Mouse (Mus musculus) frontal cortex, postnatal 10 days (tissue): ENCODE results near the gene Lekr1.

Source experiments
- DNase-seq, 2 experiments: peaks; one replicate each; pipeline ENCODE4 v3.0.0; 2022; ENCODE audit warnings: low spot score in 2 of 2, mixed read lengths in 1 of 2

Gene Lekr1

DNA sequence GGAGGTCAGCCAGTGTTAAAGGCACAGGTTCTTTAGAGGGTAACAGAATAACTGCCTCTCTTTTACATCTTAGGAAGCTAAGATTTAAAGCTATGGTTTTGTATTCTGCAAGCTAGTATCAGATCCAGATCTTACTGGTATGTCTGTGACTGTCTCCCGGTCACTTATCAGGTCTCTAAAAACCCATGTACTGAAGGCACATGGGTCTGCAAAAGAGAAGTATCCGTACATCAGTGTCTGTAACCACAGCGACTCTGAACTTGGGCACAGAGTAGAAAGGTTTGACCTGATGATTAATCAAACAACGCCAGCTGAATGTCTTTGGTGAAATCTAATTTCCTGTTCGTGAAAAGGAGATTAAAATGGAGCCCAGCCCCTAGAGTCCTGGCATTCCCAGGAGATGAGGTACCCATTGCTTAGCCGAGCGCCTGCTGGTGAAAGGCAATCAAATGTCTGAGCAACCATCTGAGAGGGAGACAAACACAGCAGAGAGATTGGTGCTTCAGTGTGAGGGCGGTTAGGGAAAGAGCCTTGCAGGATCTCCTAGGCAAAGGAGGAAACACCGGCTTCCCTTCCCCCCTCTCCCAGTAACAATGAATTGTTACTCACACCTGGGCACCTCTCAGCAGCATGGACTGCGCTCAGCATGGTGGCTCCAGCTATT is 205.7 kb downstream of the Lekr1 start:
- DNase-seq: no peak

DNA sequence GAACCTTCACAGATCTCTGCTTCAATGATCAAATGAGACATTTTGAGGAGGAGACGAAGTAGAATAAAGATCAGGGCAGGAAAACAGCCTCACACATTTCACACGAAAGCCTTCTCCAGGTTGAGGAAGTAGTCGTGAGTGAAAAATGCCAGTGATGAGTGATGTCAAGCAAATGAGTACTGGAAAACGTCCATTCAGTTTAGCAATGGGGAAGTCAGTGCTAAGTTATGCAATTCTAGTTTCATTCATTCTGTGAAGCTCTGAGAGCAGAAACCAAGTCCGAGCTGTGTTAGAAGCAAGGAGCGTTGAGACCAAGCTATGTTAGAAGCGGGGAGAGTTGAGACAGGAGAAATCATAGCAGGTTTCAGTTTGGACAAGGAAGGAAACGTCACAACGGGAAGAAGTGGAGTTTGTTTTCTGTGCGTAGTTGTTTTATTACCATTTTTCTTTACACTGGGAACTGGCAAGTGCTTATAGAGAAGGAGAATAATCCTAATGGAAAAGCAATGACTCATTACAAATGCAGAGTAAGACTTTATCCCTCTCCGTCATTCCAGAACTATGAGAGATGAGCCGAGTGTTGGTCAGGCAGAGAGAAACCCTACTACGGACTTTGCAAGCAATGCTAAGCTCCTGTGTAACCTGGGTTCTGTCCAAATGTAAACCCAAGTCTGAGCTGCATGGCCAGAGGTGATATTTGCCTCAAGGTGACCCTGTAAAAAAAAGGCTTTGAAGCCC is 207.2 kb downstream of the Lekr1 start:
- no peak for DNase-seq
